Mouse (Mus musculus) liver, embryonic 12.5 days (tissue): ENCODE data around the gene Hmg20a. TPM values are rescaled to one million over a fixed set of nuclear protein-coding genes. Genes with fewer than 3 reads are reported as not detected.
"Not testable (repeated sequence)": the region's sequence is repeated elsewhere in the genome, so short reads cannot be mapped to it uniquely, and the experiment has no call there.

ENCODE experiments used
- ATAC-seq: fragments of 200-750 bp; cut with Nextera tagmentation; 2 replicates; pipeline ENCODE4 v1.8.0; 2017; ENCODE audit warnings: moderate number of reproducible peaks, mild to moderate bottlenecking, moderate library complexity
- H3K27ac ChIP-seq: fragments of 300-500 bp; sonication (generic); 2 replicates; pipeline ENCODE4 v1.5.1; 2016; ENCODE audit warnings: mild to moderate bottlenecking
- H3K27me3 ChIP-seq: fragments of 300-500 bp; sonication (generic); replicated peaks from 2 replicates; pipeline ENCODE4 v1.6.1; 2016; ENCODE audit warnings: mild to moderate bottlenecking, moderate library complexity
- H3K36me3 ChIP-seq: fragments of 300-500 bp; sonication (generic); 2 replicates; pipeline ENCODE4 v1.6.1; 2016; ENCODE audit warnings: mild to moderate bottlenecking, moderate library complexity
- H3K4me1 ChIP-seq: fragments of 300-500 bp; sonication (generic); 2 replicates; pipeline ENCODE4 v1.6.1; 2016
- H3K4me2 ChIP-seq: fragments of 300-500 bp; sonication (generic); 2 replicates; pipeline ENCODE4 v1.6.1; 2016; ENCODE audit warnings: mild to moderate bottlenecking, moderate library complexity
- H3K4me3 ChIP-seq: fragments of 300-500 bp; sonication (generic); 2 replicates; pipeline ENCODE4 v1.5.1; 2016; ENCODE audit warnings: mild to moderate bottlenecking, moderate library complexity
- H3K9ac ChIP-seq: fragments of 300-500 bp; sonication (generic); 2 replicates; pipeline ENCODE4 v1.6.1; 2016; ENCODE audit warnings: mild to moderate bottlenecking, moderate library complexity
- H3K9me3 ChIP-seq: fragments of 300-500 bp; sonication (generic); replicated peaks from 2 replicates; pipeline ENCODE4 v1.6.1; 2016; ENCODE audit warnings: mild to moderate bottlenecking, moderate library complexity
- WGBS: fragments of 180-500 bp; shearing (Covaris S2); methylation state at CpG from one replicate; pipeline ENCODE4 v1.1.7; 2016; ENCODE audit not compliant: insufficient replicate concordance; 5-methylcytosine and 5-hydroxymethylcytosine counted together
- polyA plus RNA-seq: library from polyadenylated mRNA; unstranded; fragments of >200 nt; fragmentation: Nextera tagmentation; extraction: Ambion mirVana; gene quantifications from 2 replicates; pipeline ENCODE4 v1.2.1, GENCODE M21; 2016

The Hmg20a gene
- polyA plus RNA-seq, 1 experiment from 2014 or later = 22.2 TPM

DNA sequence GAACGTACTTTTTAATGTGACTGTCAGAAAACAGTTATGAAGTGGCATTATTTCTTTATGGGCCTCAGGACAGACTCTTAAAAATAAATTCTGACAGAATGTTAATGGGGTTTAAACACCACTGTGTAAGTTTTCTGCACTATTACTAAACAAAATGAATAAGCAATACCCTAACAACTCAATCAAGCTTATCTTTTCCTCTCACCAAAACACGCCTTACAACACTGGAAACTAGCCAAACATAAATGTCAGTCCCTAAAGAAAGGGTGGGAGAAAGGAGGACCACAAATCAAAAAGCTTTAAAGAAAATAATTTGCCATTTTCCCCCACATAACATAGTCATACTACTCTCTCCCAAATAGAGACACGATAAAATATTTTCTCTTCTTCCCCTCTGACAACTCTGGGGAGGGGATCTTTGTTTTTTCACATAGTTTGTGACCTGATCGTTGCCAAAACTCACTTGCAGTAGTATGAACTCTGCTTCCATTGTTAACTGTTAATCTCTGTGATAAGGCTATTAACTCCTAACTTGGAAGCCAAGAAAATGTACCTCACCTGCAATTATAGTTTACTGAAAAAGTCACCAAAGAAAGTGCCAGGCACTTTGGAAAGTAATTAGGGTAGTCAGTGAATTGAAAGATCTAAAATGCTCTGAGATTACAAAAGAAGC, 2.3 kb upstream of the Hmg20a start:
- no peaks in the 10 kb centered on the region for H3K27me3 ChIP-seq
- no peak for ATAC-seq
- H3K9me3 ChIP-seq = no peaks in the 10 kb centered on the region
- 59% methylated on average over 4 of the region's 4 CpGs for WGBS
- no peak overlapping the region for H3K9ac ChIP-seq
- H3K27ac ChIP-seq = no peak overlapping the region
- H3K4me1 ChIP-seq = peaks cover 51% of the 10 kb centered on the region
- no peak overlapping the region for H3K4me3 ChIP-seq
- H3K36me3 ChIP-seq = no peaks in the 10 kb centered on the region
- peak overlapping the region; percentile 97 for H3K4me2 ChIP-seq

DNA sequence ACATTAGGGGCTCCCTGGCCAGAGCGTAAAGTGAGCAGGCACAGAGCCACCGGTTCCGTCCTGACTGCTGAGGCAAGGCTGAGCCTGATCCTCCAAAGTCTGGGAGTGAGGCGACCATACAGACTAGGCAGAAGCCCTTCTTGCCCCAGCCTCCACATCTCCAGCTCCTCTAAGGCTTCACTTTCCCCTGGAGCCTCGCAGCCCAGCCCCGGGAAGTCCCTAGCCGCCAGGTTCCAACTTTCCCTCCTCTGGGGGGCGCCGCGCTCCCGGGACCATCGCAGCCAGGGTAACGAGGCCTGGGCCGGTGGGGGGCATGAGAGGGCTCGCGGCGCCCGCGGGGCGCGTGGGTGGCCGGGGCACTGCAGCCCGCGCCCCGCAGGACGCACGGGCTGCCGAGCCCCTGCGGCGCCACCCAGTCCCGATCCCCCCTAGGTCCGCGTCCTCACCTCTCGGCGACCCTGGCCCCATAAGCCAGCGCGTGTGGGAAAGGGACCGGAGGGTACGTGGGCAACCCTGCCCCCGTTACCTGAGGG, 928 bp upstream of the Hmg20a start:
- H3K27me3 ChIP-seq = no peaks in the 10 kb centered on the region
- peak overlapping the region; percentile 83 for H3K27ac ChIP-seq
- H3K36me3 ChIP-seq = peaks cover under 1% of the 10 kb centered on the region; the same call in 1 of the 2 replicates
- WGBS = under 1% methylated on average over 38 of the region's 40 CpGs
- H3K9me3 ChIP-seq = no peaks in the 10 kb centered on the region
- peak; percentile 52 for ATAC-seq
- peak overlapping the region; percentile 97 for H3K4me2 ChIP-seq
- peaks cover 64% of the 10 kb centered on the region for H3K4me1 ChIP-seq
- peak overlapping the region; percentile 83 for H3K4me3 ChIP-seq
- peak overlapping the region; percentile 89 for H3K9ac ChIP-seq

DNA sequence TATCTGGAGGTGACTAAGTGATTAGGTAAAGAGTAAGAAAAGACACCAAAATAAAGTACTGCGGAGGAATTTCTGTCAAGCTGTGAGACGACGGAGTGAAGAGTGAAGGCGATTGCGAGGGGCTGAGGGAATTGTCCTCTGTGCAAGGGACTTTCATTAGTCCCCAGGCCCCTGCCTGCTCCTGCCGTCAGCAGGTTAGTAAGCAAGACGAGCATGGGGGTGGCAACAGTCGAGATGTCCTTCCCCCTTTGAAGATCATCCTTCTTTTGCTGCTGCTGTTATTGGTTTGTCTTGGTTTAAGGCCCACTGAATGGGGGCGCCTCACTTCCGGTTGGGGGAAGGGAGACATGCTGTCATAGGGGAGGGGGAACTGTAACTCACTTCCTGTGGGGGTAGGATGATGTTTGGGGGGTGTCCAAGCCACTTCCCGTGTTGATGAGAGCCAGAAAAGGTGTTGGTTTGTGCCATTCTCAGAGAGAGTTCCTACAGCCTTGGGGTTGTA, 380 bp downstream of the Hmg20a start:
- H3K27me3 ChIP-seq = no peaks in the 10 kb centered on the region
- peak overlapping the region; percentile 97 for H3K4me2 ChIP-seq
- peak overlapping the region; percentile 83 for H3K4me3 ChIP-seq
- H3K9ac ChIP-seq = peak overlapping the region; percentile 81
- no peak for ATAC-seq
- peaks cover 2% of the 10 kb centered on the region; the same call in 1 of the 2 replicates for H3K36me3 ChIP-seq
- no peaks in the 10 kb centered on the region for H3K9me3 ChIP-seq
- peak overlapping the region; percentile 89 for H3K27ac ChIP-seq
- H3K4me1 ChIP-seq = peaks cover 60% of the 10 kb centered on the region
- WGBS = 0% methylated on average over 11 of the region's 11 CpGs

DNA sequence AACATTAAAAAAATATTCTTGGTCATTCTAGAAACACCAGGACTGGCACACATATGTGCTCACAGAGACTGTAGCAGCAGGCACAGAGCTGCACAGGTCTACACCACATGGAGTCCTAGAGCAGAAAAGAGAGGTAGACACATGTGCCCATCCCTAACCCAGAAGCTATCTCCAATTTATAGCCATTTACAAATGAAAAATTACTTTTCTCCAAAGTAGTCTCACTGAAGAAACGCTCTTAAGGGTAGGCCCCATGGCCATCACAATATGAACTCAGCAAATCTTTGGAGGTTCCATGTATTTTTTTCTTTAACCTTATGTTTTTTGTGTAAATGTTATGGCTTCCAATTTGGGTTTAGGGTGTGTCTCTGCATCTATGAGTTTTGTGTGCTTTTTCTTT, 1.8 kb downstream of the Hmg20a start:
- Histone ChIP-seq H3K4me1 (peaks cover 64% of the 10 kb centered on the region), H3K9ac (no peak overlapping the region), H3K27ac (no peak overlapping the region), H3K36me3 (peaks cover 2% of the 10 kb centered on the region; the same call in 1 of the 2 replicates), H3K27me3 (no peaks in the 10 kb centered on the region), H3K4me3 (no peak overlapping the region), H3K9me3 (no peaks in the 10 kb centered on the region), H3K4me2 (peak overlapping the region; percentile 97)
- 82% methylated on average over 1 of the region's 1 CpGs for WGBS
- ATAC-seq = no peak

DNA sequence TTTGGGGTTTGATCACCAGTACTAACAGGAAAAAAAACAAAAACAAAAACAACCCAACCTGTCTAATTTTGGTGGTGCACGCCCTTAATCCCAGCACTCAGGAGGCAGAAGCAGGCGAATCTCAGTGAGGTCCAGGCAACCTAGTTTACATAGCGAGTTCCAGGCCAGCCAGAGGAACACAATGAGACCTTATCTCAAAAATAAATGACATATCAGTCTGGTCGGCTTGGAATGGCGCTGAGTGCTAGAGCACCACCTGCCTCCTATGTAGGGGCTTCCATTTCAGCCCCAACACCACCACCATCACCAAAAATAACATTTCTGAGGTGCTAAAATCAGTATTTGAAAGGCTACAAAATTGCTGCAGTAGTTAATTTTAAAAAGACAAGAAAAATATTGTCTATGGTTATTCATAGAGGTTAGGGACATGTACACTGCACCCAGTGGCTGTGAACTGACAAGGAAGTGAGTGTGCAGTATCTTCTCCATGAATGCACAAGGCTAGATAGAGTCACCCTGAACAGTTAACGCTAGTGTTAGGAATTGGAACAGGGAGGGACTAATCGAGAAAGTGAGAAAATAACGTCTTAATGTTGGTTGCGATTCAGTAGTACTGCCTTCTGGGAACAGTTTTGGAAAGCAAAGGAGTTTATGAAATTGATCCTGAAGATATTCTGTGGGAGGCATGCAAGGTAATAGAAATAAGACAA, 2.6 kb downstream of the Hmg20a start:
- H3K36me3 ChIP-seq = peaks cover 2% of the 10 kb centered on the region; the same call in 1 of the 2 replicates
- 40% methylated on average over 9 of the region's 9 CpGs for WGBS
- H3K4me3 ChIP-seq = no peak overlapping the region
- H3K27me3 ChIP-seq = no peaks in the 10 kb centered on the region
- H3K27ac ChIP-seq = 0 out of 2 replicates have a peak overlapping the region, but pooled peaks have one; percentile 25
- H3K4me2 ChIP-seq = peak overlapping the region; percentile 97
- no peak for ATAC-seq
- peaks cover 62% of the 10 kb centered on the region for H3K4me1 ChIP-seq
- H3K9ac ChIP-seq = no peak overlapping the region
- H3K9me3 ChIP-seq = no peaks in the 10 kb centered on the region

DNA sequence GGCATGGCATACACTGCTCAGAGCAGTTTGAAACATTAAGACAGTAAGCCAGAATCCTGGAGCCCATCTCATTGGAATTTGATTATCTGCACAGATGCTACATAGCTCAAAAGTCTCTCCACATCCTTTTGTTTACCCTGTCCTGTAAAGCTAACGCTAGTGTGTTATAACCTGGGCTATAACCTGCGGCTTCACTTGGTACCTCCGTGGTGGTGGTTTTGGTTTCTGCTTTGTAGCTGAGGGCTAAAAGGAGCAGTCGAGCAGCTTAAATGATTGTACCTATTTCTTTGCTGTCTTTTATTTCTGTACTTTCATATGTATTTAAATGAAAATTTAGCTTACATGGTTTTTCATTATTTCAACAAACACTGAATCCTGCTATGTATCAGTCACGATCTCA, 3.6 kb downstream of the Hmg20a start:
- peaks cover 2% of the 10 kb centered on the region; the same call in 1 of the 2 replicates for H3K36me3 ChIP-seq
- H3K9me3 ChIP-seq = no peaks in the 10 kb centered on the region
- H3K4me3 ChIP-seq = no peak overlapping the region
- H3K27me3 ChIP-seq = no peaks in the 10 kb centered on the region
- no peak overlapping the region for H3K27ac ChIP-seq
- 76% methylated on average over 5 of the region's 5 CpGs for WGBS
- H3K4me1 ChIP-seq = peaks cover 54% of the 10 kb centered on the region
- no peak for ATAC-seq
- H3K9ac ChIP-seq = no peak overlapping the region
- H3K4me2 ChIP-seq = no peak overlapping the region

DNA sequence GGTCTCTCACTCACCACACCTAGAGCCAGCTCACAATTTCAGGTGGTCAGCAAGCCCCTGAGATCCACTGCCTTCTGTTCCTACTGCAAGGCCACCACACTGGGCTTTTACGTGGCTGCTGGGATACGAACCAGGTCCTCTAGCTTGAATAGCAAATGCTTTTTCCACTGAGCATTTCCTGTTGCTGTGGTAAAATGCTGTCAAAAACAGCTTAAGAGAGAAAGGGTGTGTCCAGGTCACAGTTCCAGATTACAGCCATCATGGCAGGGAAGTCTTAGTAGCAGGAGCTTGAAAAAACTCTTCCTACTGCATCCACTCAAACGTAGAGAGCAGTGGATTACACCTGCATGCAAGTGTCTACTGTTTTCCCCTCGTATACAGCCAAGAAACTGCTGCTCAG, 6.5 kb downstream of the Hmg20a start:
- WGBS = 63% methylated on average over 4 of the region's 4 CpGs

DNA sequence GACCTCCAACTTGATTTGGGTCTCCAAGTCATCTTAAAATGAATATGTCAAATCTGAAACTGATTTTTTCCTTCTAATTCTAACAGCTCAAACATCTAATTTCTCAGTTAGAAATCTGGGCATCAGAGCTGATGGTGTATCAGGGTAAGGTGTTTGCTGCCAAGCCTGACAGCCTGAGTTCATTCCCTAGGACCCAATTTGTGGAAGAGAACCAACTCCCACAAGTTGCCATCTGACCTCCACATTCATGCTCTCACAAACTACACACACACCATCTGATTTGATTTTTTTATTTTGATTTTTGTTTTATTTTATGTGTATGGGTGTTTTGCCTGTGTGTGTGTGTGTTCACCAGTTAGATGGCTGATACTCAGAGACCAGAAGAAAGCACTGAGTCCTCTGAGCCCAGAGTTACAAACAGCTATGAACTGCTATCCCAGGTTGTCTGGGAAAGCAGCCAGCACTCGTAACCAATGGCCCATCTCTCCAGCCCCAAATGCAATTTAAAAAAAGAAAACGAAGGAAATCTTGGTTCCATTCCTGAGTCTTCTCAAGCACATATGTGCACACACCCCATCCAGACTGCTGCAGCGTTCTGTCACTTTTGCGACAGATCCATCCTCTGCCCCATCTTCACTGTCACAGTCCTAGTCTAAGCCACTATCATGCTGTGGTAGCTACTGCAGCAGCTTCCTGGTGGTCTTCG, 17.6 kb downstream of the Hmg20a start:
- Histone ChIP-seq H3K4me3 (no peak overlapping the region), H3K27me3 (no peaks in the 10 kb centered on the region), H3K9me3 (no peaks in the 10 kb centered on the region), H3K4me1 (no peaks in the 10 kb centered on the region), H3K36me3 (no peaks in the 10 kb centered on the region), H3K9ac (no peak overlapping the region), H3K4me2 (no peak overlapping the region), H3K27ac (no peak overlapping the region)
- no peak for ATAC-seq
- WGBS = 78% methylated on average over 5 of the region's 5 CpGs

More for the DNA sequence above, 6.5 kb downstream of the Hmg20a start:
- no peak for ATAC-seq
- Histone ChIP-seq H3K9ac (no peak overlapping the region), H3K4me1 (peaks cover 46% of the 10 kb centered on the region), H3K4me3 (no peak overlapping the region), H3K4me2 (no peak overlapping the region), H3K27me3 (no peaks in the 10 kb centered on the region), H3K9me3 (no peaks in the 10 kb centered on the region), H3K27ac (no peak overlapping the region), H3K36me3 (peaks cover 2% of the 10 kb centered on the region; the same call in 1 of the 2 replicates)

DNA sequence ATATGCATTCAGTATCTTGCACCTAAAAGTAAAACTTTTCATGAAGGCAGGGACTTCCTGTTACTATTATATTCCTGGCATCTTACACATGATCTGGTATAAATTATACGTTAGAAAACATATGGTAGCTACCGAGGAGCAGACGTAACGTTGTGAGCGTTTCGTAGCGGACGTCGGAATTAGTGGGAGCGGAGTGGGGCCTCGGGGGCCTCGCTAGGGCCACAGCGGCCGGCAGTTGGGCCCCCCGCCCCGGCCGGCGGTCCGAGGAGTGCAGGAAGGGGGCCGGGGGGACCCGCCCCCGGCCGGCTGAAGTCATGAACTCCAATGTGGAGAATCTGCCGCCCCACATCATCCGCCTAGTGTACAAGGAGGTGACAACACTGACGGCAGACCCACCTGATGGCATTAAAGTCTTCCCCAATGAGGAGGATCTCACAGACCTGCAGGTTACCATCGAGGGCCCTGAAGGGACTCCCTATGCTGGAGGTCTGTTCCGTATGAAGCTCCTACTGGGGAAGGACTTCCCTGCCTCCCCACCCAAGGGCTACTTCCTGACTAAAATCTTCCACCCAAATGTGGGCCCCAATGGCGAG, 19.0 kb downstream of the Hmg20a start:
- 82% methylated on average over 21 of the region's 29 CpGs for WGBS
- not testable (repeated sequence) for H3K27ac ChIP-seq, H3K9me3 ChIP-seq, ATAC-seq, H3K36me3 ChIP-seq, H3K27me3 ChIP-seq, H3K9ac ChIP-seq, H3K4me2 ChIP-seq, H3K4me1 ChIP-seq, H3K4me3 ChIP-seq

DNA sequence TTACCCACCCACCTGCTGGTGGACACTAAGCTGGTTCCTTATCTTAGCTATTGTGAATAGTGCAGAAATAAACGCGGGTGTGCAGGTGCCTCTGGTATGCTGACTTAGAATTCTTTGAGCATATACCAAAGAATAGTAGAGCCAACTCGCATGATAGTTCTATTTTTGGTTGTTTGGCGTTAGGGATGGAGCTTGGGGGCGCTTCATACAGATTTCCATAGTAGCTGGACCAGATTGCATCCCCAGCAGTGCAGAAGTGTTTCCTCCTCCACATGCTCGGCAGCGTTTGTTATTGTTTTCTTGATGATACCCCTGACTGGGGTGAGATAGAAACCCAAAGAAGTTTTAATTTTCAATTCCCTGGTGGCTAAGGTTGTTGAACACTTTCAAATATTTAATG, 21.3 kb downstream of the Hmg20a start:
- Histone ChIP-seq H3K9me3 (no peaks in the 10 kb centered on the region), H3K4me3 (no peak overlapping the region), H3K27ac (no peak overlapping the region), H3K4me1 (no peaks in the 10 kb centered on the region), H3K36me3 (no peaks in the 10 kb centered on the region), H3K9ac (no peak overlapping the region), H3K27me3 (no peaks in the 10 kb centered on the region), H3K4me2 (no peak overlapping the region)
- no peak for ATAC-seq
- 66% methylated on average over 7 of the region's 7 CpGs for WGBS

DNA sequence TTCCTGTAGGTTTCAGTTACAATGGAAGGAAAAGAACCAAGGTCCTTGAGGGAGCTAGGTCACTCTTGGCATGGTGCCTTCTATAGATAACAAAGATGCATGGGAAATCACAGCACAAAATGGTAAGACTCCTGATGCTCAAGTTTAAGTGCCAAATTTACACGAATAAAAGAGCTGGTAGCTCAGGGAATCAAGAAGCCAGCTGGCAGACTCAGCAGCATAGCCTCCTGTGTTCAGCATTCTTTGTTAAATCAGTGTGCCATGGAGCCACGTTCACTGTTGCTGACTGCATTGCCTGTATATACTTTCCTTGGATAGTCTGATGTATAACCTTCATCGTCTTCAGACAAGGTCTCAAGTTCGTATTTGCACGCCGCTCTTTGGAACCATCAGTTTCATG, 33.2 kb downstream of the Hmg20a start:
- Histone ChIP-seq H3K4me3 (no peak overlapping the region), H3K9me3 (no peaks in the 10 kb centered on the region), H3K27me3 (no peaks in the 10 kb centered on the region), H3K4me1 (peaks cover 23% of the 10 kb centered on the region), H3K4me2 (no peak overlapping the region), H3K36me3 (peaks cover 3% of the 10 kb centered on the region; the same call in 1 of the 2 replicates), H3K9ac (no peak overlapping the region), H3K27ac (no peak overlapping the region)
- no peak for ATAC-seq
- 86% methylated on average over 6 of the region's 6 CpGs for WGBS
